Mouse (Mus musculus) macrophage (primary cell): ENCODE data around the gene Ugt1a6a. TPM values are rescaled to one million over a fixed set of nuclear protein-coding genes. Genes with fewer than 3 reads are reported as not detected.
"Not testable (repeated sequence)": the region's sequence is repeated elsewhere in the genome, so short reads cannot be mapped to it uniquely, and the experiment has no call there.

Experiments
- H3K27ac ChIP-seq: fragments of 350-480 bp; formaldehyde crosslinking; 2 replicates; pipeline ENCODE4 v1.9.0; 2021
- H3K36me3 ChIP-seq: fragments of 350-480 bp; formaldehyde crosslinking; 2 replicates; pipeline ENCODE4 v1.9.0; 2021; ENCODE audit errors: inconsistent target
- H3K4me3 ChIP-seq: fragments of 350-480 bp; formaldehyde crosslinking; 2 replicates; pipeline ENCODE4 v1.9.0; 2021; ENCODE audit errors: inconsistent target
- H3K79me2 ChIP-seq: fragments of 350-480 bp; formaldehyde crosslinking; 2 replicates; pipeline ENCODE4 v1.9.0; 2021; ENCODE audit errors: inconsistent target
- WGBS: methylation state at CpG from one replicate; pipeline ENCODE4 v1.1.7; 2026; ENCODE audit warnings: inconsistent platforms; ENCODE audit not compliant: missing documents; 5-methylcytosine and 5-hydroxymethylcytosine counted together
- polyA plus RNA-seq: library from polyadenylated mRNA; stranded (reverse); fragments of 250-400 nt; gene quantifications from 3 replicates; pipeline ENCODE4 v1.2.4, GENCODE M21; 2018; ENCODE audit warnings: inconsistent platforms

The Ugt1a6a gene
- polyA plus RNA-seq, 1 experiment from 2014 or later: 2.5 TPM

DNA sequence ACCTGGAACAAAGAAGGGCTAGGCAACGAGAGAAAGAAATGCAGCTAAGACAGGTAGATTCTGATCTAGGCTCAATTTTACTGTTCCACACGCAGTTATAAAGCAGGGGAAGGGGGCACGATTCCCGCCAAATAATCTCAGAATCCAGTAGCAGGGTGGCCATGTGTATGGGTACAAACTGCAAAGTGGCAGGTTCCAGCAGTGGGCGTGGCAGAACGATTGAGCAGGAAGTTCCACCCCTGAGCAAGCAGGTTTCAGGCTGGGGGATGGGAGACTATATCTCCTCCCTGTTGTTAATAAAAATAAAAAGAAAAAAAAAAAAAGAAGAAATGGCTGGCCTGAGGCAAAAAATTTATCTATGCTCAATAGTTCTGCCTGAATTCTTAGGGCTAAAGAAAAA is 21.8 kb upstream of the Ugt1a6a start:
- peaks cover 53% of the 10 kb centered on the region for H3K79me2 ChIP-seq
- not testable (repeated sequence) for H3K36me3 ChIP-seq, H3K4me3 ChIP-seq, H3K27ac ChIP-seq
- 100% methylated on average over 6 of the region's 6 CpGs for WGBS

DNA sequence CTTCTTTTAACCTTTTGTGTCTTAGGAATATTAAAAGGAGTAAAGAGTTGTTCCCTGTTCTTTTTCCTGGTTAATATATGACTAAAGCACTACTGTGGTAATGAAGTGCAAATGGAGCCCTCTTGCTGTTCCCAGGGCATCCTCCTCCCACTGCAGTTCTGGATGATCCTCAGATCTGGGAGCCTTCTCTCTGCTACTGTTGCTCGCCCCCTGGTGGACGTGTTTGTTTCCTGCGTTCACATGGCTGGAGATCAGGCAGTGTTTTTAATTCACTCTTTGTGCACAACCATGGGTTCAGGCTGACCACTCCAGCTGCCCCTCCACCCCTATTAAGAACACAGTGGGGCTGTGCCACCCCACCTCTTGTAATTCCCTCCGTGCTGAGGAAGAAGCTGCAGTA is 14.1 kb upstream of the Ugt1a6a start:
- H3K79me2 ChIP-seq: peaks cover 50% of the 10 kb centered on the region; the same call in 1 of the 2 replicates
- not testable (repeated sequence) for H3K4me3 ChIP-seq, H3K27ac ChIP-seq, H3K36me3 ChIP-seq
- WGBS: 63% methylated on average over 1 of the region's 4 CpGs

DNA sequence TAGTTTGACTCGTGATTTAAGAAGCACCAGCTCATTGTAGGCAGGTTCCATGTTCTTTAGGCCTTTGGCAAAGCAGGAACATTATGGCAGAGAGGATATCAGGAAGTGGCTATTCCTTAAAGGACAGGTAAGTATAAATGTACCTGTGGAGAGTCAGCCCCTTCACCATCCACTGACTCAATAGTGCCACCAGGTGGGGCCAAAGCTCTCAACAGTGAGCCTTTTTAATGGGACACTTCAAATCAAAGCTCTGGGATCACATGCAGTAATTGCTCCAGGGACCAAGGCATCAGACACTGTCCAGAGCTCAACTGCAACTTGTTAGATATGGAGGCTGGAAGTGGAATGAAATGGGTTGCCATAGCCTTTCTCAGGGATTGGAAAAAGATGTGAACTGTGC is 13.1 kb upstream of the Ugt1a6a start:
- H3K79me2 ChIP-seq: peaks cover 50% of the 10 kb centered on the region; the same call in 1 of the 2 replicates
- WGBS: no CpG with 5 or more reads among the region's 1 CpGs
- H3K4me3 ChIP-seq, H3K27ac ChIP-seq, H3K36me3 ChIP-seq: not testable (repeated sequence)

DNA sequence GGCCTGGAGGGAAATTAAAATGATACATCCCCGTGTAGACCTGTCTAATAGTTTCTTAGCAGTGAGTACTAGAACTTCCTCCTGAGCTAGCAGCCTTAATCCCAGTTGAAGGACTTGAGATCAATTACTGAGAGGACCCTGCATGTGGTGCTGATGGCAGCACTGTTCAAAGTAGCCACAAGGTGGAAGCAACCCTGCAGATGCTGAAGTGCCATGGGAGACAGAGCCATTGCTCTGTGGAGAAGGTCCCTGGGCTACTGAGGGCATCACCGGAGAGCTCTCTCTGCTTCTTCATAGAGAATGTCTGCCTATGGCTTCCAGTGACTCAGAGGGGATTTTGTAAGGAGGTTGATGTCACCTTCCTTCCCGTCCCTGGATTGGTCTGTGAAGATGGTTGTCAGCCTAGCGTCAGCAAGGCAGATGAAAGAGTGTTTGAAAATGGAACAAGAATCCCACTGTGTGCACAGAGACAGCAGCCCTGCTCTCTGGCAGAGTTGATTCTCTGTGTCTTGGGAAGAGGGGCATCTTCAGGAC is 8.7 kb upstream of the Ugt1a6a start:
- 45% methylated on average over 2 of the region's 4 CpGs for WGBS
- H3K27ac ChIP-seq, H3K36me3 ChIP-seq, H3K4me3 ChIP-seq: not testable (repeated sequence)
- peaks cover 74% of the 10 kb centered on the region for H3K79me2 ChIP-seq

DNA sequence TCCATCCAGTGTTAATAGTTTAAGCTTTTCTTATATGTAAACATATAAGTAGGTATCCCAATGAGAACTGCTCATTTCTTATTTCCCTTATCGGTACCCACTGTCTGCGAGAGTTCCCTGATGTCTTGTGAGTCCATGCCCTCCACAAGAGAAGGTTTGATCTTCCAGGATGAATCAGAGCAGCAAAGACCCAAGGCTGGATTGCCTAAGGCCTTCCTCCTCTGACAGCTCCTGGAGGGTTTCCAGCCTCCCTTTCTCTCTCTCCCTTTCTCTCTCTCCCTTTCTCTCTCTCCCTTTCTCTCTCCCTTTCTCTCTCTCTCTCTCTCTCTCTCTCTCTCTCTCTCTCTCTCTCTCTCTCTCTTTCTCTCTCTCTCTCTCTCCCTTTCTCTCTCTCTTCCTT is 5.5 kb upstream of the Ugt1a6a start:
- H3K27ac ChIP-seq, H3K36me3 ChIP-seq, H3K4me3 ChIP-seq: not testable (repeated sequence)
- 87% methylated on average over 2 of the region's 2 CpGs for WGBS
- peaks cover 83% of the 10 kb centered on the region for H3K79me2 ChIP-seq

DNA sequence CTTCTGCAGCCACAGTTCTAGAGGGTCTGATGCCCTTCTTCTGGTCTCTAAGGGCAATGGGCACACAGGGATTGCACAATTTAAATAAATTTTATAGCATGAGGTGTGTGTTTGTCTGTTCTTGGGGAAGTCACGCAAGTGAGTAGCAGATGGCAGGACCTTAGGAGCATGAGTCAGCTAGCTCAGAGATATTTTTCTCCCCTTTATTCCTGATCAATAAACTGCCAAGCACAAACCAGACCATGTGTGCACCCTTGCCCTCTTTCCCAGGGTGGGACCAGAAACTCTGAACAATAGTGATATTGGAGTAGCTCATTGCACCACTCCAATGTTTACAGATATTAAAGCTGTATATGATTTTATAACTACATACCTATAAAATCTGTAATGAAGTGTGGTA is 4.4 kb upstream of the Ugt1a6a start:
- not testable (repeated sequence) for H3K27ac ChIP-seq

DNA sequence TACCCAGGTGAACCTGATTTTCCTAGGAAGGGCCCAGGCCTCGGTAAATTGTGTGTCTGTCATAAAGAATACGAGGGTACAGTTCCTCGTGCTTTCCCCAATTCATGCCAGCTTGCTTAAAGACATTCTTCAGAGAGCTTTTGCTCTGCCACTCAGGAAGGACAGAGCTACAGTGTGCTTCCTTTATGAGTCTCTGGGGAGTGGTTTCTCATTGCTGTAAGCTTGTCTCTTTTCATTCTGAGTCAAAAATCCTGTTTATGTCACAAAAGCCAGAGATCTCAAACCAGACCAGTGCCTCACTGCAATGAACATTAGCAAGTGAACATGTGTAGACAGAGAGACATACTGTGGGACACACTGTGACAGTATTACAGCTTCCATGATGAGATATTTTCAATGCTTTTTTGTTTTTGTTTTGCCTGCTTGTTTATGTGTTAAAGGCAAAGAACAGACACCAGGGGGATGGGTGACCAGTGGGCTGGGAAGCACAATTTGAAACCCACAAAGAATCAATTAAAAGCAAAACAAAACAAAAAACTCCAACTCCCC is 627 bp upstream of the Ugt1a6a start:
- Histone ChIP-seq H3K27ac (peak overlapping the region; percentile 87), H3K79me2 (peaks cover 78% of the 10 kb centered on the region), H3K36me3 (no peaks in the 10 kb centered on the region), H3K4me3 (no peak overlapping the region)
- 3% methylated on average over 3 of the region's 3 CpGs for WGBS

More for the DNA sequence above, 4.4 kb upstream of the Ugt1a6a start:
- peaks cover 73% of the 10 kb centered on the region for H3K79me2 ChIP-seq
- 76% methylated on average over 1 of the region's 1 CpGs for WGBS
- H3K36me3 ChIP-seq, H3K4me3 ChIP-seq: not testable (repeated sequence)

DNA sequence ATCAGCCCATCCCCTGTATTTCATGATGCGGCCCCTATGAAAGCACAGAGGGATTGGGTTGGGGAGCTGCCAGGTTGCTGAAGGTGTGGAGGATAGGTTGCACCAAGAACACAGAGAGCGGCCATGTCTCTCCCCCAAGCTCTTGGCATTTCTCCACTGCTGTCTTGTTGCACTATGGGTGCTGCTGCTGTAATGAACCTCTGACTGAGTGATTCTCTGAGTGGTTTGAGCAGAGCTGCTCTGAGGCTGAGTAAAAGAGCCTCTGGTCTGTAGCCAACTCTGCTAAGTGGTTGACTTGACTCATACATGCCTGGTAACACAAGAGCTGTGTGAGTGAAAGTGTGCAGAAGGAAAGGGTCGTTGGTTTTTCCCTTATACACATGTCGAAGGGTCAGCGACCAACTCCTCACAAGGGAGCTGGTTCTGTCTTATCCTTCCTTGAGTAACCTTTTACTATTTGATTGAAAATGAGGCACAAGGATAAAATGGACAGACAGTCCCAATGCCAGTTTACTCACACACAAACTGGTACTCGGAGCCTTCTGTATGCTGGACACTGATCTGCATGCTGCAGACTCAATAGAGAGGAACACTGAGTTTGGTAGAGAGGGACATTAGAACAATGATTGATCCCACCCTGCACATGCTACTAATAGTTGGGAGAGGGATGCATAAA is 758 bp downstream of the Ugt1a6a start:
- 81% methylated on average over 4 of the region's 6 CpGs for WGBS
- not testable (repeated sequence) for H3K36me3 ChIP-seq

DNA sequence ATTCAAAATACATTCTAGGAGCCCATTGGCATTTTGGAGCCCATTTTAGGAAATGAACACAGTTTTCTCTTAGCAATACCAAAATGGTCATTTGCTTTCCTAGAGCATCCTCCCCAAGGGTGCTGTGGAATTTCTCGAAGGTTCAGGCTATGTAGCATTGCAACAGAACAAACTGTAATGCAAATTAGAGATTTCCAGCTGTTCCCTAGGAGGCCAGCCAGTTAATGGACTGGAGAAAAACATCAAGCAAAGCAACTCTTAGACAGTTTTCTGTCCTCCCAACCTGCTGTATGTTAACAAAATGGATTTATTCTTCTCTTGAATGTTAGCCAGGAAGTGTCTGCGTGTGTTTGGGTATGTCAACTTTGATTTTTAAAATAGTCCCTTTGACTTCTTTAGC is 2.0 kb downstream of the Ugt1a6a start:
- peaks cover 59% of the 10 kb centered on the region for H3K79me2 ChIP-seq
- H3K27ac ChIP-seq: no peak overlapping the region
- WGBS: 75% methylated on average over 2 of the region's 2 CpGs
- H3K36me3 ChIP-seq: no peaks in the 10 kb centered on the region
- no peak overlapping the region for H3K4me3 ChIP-seq

More for the DNA sequence above, 758 bp downstream of the Ugt1a6a start:
- not testable (repeated sequence) for H3K4me3 ChIP-seq, H3K27ac ChIP-seq
- peaks cover 67% of the 10 kb centered on the region for H3K79me2 ChIP-seq

DNA sequence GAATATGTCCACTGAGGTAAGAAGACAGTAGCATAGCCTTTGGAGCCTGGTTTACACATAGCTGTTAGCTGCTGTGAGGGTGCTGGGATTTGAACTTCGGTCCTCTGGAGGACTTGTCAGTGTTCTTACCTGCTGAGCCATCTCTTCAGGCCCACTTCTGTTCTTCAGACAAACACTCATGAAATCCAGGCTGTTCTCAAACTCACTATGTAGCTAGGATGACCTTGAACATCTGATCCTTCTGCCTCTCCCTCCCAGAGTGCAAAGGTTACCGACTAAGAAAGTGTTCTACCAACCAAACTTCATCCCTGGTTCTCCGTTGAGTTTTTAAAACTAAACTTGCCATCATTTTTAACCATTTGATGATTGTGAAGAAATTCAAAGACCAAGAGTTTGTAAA is 2.7 kb downstream of the Ugt1a6a start:
- H3K4me3 ChIP-seq: no peak overlapping the region
- H3K36me3 ChIP-seq: no peaks in the 10 kb centered on the region
- peaks cover 59% of the 10 kb centered on the region for H3K79me2 ChIP-seq
- 100% methylated on average over 3 of the region's 3 CpGs for WGBS
- H3K27ac ChIP-seq: no peak overlapping the region

DNA sequence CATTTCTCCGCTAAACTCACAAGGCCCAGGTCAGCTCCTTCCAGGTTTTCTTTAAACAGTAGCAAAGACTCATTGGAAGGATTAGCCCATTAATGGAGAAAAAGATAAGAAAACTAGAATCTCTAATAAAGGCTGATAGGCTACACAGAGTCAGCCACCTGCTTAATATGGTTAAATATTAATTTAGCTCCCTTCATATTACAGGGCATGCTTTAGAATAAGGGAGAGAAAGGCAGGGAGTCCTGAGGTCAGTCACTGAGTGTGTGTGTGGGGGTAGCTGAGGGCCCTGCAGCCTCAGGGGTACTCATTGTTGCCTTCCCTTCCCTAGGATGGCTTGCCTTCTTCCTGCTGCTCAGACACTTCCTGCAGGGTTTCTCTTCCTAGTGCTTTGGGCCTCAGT is 3.5 kb downstream of the Ugt1a6a start:
- Histone ChIP-seq H3K36me3 (no peaks in the 10 kb centered on the region), H3K4me3 (no peak overlapping the region), H3K27ac (no peak overlapping the region), H3K79me2 (peaks cover 59% of the 10 kb centered on the region)
- 100% methylated on average over 1 of the region's 1 CpGs for WGBS

DNA sequence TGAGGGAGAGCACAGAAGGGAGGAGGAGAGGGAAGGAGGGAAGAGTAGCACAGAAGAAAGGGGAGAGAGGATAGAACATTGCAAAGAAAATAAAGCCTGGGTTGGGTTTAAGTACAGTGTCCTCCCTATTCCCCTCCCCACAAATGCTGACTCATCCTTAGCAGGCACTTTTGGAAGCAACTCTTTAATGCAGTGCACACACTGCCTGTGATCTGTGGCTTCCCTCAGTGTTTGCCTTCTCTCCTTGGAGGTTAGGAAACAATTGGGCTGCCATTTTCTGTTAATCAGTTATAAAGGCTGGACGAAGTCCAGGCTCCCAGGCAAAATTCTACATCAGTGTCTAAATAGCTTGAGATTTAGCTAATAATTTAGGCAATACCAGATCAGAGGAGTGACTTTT is 5.9 kb downstream of the Ugt1a6a start:
- H3K27ac ChIP-seq, H3K4me3 ChIP-seq, H3K36me3 ChIP-seq: not testable (repeated sequence)
- H3K79me2 ChIP-seq: peaks cover 56% of the 10 kb centered on the region
- whole genome bisulfite sequencing: 60% methylated on average over 1 of the region's 1 CpGs

DNA sequence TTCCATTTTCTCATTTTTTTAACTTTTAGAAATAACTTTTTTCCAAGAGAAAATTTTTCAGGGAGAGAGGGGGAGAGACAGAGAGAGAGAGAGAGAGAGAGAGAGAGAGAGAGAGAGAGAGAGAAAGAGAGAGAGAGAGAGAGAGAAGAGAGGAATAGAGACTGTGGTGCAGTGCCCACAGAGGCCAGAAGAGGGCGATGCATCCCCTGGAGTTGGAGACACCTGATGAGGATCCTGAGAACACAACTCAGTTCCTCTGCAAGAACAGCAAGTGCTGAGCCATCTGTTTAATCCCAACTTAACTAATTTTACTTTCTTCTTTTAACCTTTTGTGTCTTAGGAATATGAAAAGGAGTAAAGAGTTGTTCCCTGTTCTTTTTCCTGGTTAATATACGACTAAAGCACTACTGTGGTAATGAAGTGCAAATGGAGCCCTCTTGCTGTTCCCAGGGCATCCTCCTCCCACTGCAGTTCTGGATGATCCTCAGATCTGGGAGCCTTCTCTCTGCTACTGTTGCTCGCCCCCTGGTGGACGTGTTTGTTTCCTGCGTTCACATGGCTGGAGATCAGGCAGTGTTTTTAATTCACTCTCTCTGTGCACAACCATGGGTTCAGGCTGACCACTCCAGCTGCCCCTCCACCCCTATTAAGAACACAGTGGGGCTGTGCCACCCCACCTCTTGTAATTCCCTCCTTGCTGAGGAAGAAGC is 9.5 kb downstream of the Ugt1a6a start:
- H3K27ac ChIP-seq, H3K36me3 ChIP-seq, H3K4me3 ChIP-seq: not testable (repeated sequence)
- H3K79me2 ChIP-seq: peaks cover 52% of the 10 kb centered on the region; the same call in 1 of the 2 replicates
- WGBS: 25% methylated on average over 2 of the region's 5 CpGs

DNA sequence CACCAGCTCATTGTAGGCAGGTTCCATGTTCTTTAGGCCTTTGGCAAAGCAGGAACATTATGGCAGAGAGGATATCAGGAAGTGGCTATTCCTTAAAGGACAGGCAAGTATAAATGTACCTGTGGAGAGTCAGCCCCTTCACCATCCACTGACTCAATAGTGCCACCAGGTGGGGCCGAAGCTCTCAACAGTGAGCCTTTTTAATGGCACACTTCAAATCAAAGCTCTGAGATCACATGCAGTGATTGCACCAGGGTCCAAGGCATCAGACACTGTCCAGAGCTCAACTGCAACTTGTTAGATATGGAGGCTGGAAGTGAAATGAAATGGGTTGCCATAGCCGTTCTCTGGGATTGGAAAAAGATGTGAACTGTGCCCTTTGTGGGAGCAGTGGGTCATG is 10.7 kb downstream of the Ugt1a6a start:
- H3K36me3 ChIP-seq, H3K4me3 ChIP-seq, H3K27ac ChIP-seq: not testable (repeated sequence)
- peaks cover 64% of the 10 kb centered on the region; the same call in 1 of the 2 replicates for H3K79me2 ChIP-seq
- 92% methylated on average over 2 of the region's 2 CpGs for WGBS

DNA sequence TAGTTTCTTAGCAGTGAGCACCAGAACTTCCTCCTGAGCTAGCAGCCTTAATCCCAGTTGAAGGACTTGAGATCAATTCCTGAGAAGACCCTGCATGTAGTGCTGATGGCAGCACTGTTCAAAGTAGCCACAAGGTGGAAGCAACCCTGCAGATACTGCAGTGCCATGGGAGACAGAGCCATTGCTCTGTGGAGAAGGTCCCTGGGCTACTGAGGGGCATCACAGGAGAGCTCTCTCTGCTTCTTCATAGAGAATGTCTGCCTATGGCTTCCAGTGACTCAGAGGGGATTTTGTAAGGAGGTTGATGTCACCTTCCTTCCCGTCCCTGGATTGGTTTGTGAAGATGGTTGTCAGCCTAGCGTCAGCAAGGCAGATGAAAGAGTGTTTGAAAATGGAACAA is 15.5 kb downstream of the Ugt1a6a start:
- H3K79me2 ChIP-seq: peaks cover 90% of the 10 kb centered on the region
- H3K4me3 ChIP-seq, H3K27ac ChIP-seq, H3K36me3 ChIP-seq: not testable (repeated sequence)
- no CpG with 5 or more reads among the region's 2 CpGs for WGBS
